Mouse (Mus musculus): ENCODE results near the gene Klrb1f. TPM values are rescaled to one million over a fixed set of nuclear protein-coding genes. Genes with fewer than 3 reads are reported as not detected.
A peak's percentile ranks its signal among the peaks of the same experiment; 100 is the strongest.

Klrb1f gene
- polyA plus RNA-seq, 1 experiment from 2014 or later = 0.55 TPM

DNA sequence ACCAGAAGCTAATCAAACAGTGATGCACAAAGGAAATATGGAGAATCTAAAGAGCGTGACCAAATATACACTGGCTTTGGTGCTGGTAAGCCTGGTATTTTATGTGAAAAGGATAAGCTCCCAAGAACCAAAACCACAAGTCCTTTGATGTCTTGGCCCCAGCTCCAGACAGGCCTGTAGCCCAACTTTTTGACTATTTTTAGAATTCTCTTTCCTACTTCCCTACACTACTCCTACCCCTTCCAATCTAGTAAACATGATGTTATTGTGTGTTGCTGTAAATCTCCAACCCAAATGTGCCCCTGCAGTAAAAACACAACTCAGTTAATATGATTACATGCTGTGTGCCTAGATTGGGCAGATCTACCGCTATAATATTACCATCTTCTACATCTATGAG, 4.2 kb upstream of the Klrb1f start:
- H3K9me3 ChIP-seq (replicated peaks; ENCODE audit: control insufficient read depth, low read length) = no peaks in the 10 kb centered on the region; the same call in 1 of the 2 replicates
- no peaks in the 10 kb centered on the region for H3K4me1 ChIP-seq (ENCODE audit: control insufficient read depth, insufficient read depth, low read length)
- no peak overlapping the region for H3K9ac ChIP-seq (ENCODE audit: low read length)
- 96% methylated on average over 2 of the region's 2 CpGs for WGBS
- H3K27ac ChIP-seq (ENCODE audit: low read length) = no peak overlapping the region
- H3K4me3 ChIP-seq (ENCODE audit: low read length) = no peak overlapping the region
- no peaks in the 10 kb centered on the region for H3K27me3 ChIP-seq (ENCODE audit: control insufficient read depth, insufficient read depth, low read length)
- ATAC-seq (replicated peaks; ENCODE audit: extremely low read depth, insufficient read depth, low FRiP score) = no peak
- H3K36me3 ChIP-seq (ENCODE audit: control insufficient read depth, insufficient read depth) = no peaks in the 10 kb centered on the region
- H3K4me2 ChIP-seq (ENCODE audit: low read depth, low read length) = no peak overlapping the region

DNA sequence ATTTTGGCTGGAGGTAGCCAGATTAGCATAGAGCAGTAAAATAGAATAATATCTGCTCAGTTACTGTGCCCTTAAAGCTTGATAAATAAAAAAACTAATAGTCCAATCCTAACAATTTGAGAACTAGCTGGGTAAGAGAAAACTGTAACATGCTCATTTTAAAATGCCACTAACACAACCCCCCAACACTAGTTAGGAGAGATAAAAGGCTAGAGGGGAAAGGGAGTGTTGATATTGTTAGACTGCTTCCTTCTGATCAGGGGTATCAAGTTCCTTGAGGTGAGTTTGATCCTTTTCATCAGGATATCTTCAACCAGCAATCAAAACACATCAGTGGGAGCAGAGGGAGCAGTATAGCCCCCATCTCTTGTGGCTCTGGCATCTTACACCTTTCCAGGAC, 3.2 kb upstream of the Klrb1f start:
- H3K4me3 ChIP-seq (ENCODE audit: low read length) = no peak overlapping the region
- no peak overlapping the region for H3K4me2 ChIP-seq (ENCODE audit: low read depth, low read length)
- no peak overlapping the region for H3K27ac ChIP-seq (ENCODE audit: low read length)
- H3K9ac ChIP-seq (ENCODE audit: low read length) = no peak overlapping the region
- ATAC-seq (replicated peaks; ENCODE audit: extremely low read depth, insufficient read depth, low FRiP score) = no peak
- H3K4me1 ChIP-seq (ENCODE audit: control insufficient read depth, insufficient read depth, low read length) = no peaks in the 10 kb centered on the region
- H3K36me3 ChIP-seq (ENCODE audit: control insufficient read depth, insufficient read depth) = no peaks in the 10 kb centered on the region
- no peaks in the 10 kb centered on the region for H3K27me3 ChIP-seq (ENCODE audit: control insufficient read depth, insufficient read depth, low read length)
- no peaks in the 10 kb centered on the region; the same call in 1 of the 2 replicates for H3K9me3 ChIP-seq (replicated peaks; ENCODE audit: control insufficient read depth, low read length)

DNA sequence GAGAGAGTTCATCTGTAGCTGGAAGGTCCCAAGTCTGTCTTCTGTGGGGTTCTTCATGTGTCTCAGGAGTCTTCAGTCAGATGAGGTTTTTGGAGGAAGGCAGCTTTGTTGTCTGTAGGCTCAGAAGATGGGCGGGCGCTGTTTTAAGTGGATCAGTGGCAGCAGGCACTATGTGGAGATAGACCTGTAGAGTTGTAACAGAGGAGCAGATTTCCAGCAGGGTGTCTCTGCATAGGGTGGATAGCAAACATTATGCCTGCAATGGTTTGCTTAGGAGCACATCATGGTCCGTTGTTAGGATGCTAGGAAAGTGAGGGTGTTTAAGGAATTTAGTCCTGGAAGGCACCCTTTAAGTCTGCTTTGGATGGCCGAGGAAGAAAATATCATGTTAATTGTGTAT, 2.7 kb downstream of the Klrb1f start:
- no peak for ATAC-seq (replicated peaks; ENCODE audit: extremely low read depth, insufficient read depth, low FRiP score)
- peak overlapping the region; percentile 73 for H3K4me2 ChIP-seq (ENCODE audit: low read depth, low read length)

DNA sequence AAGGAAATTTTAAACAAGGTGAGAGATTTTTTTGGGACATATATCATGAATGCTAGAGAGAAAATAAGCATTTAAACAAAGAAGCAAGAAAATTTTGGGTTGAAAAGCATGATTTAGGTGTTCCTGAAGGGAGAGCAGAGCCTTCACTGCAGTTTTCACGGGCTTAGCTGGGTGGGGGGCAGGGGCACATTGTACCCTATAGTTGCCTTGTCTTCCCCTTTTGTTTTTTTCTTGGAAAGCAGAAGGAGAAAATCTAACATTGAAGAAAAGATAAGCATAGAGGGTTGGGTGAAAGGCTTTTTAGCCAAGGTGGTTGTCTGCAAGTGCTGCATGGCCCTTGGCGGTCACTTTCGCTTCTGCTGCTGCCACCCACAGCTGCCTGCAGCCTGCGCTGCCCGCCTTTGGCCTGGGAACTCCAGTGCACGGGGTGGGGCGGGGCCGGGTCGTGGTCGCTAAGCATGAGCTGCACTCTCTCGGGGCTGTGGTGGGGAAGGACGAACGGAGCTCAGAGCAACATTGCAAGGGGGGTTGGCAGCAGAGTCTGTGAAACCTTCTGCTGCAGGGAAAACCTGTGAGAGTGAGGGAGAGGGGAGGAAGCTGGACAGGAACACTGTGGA, 3.3 kb downstream of the Klrb1f start:
- H3K4me2 ChIP-seq (ENCODE audit: low read depth, low read length) = peak overlapping the region; percentile 73
- H3K36me3 ChIP-seq (ENCODE audit: control insufficient read depth, insufficient read depth) = no peaks in the 10 kb centered on the region
- peak overlapping the region; percentile 60 for H3K4me3 ChIP-seq (ENCODE audit: low read length)
- peaks cover 4% of the 10 kb centered on the region; the same call in 1 of the 2 replicates for H3K4me1 ChIP-seq (ENCODE audit: control insufficient read depth, insufficient read depth, low read length)
- H3K9ac ChIP-seq (ENCODE audit: low read length) = peak overlapping the region; percentile 65
- peak; percentile 93 for ATAC-seq (replicated peaks; ENCODE audit: extremely low read depth, insufficient read depth, low FRiP score)
- H3K9me3 ChIP-seq (replicated peaks; ENCODE audit: control insufficient read depth, low read length) = no peaks in the 10 kb centered on the region
- 1% methylated on average over 13 of the region's 13 CpGs for WGBS
- H3K27ac ChIP-seq (ENCODE audit: low read length) = peak overlapping the region; percentile 14; the same call in 1 of the 2 replicates
- no peaks in the 10 kb centered on the region for H3K27me3 ChIP-seq (ENCODE audit: control insufficient read depth, insufficient read depth, low read length)

More for the DNA sequence above, 2.7 kb downstream of the Klrb1f start:
- Histone ChIP-seq H3K4me3 (ENCODE audit: low read length) (no peak overlapping the region), H3K36me3 (ENCODE audit: control insufficient read depth, insufficient read depth) (no peaks in the 10 kb centered on the region), H3K27ac (ENCODE audit: low read length) (no peak overlapping the region), H3K9me3 (replicated peaks; ENCODE audit: control insufficient read depth, low read length) (no peaks in the 10 kb centered on the region), H3K9ac (ENCODE audit: low read length) (no peak overlapping the region), H3K27me3 (ENCODE audit: control insufficient read depth, insufficient read depth, low read length) (no peaks in the 10 kb centered on the region), H3K4me1 (ENCODE audit: control insufficient read depth, insufficient read depth, low read length) (peaks cover 4% of the 10 kb centered on the region; the same call in 1 of the 2 replicates)
- 45% methylated on average over 4 of the region's 4 CpGs for WGBS

DNA sequence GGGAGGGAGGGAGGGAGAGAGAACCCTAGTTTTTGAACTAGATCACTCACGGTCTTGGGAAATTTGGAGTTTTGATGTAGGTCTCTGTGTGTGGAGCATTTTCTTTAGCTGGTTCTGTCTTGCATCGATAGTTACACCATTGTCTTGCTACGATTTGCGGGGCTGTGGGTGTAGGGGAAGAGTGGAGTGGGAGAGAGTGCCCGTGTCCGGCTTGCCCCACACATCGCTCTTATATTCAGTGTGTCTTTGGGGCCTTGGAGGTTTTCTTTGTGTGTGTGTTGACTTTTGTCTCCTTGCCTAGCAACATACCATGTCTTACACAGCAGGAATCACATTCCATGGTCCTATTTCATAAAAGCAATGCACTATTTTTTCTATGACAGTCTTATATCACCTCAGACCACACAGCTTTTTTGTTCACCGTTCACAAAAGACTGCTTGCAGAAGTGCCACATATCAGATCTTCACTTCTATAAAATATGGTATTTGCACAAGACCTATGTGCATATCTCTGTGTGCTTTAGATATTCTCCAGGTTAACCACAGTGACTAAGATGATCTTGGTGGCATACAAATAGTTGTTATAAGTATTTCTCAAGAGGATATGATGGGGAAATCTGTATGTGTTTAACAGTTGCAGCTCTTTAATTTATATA, 4.0 kb downstream of the Klrb1f start:
- H3K9ac ChIP-seq (ENCODE audit: low read length) = 0 out of 2 replicates have a peak overlapping the region, but pooled peaks have one; percentile 46
- H3K27ac ChIP-seq (ENCODE audit: low read length) = no peak overlapping the region
- no peaks in the 10 kb centered on the region for H3K9me3 ChIP-seq (replicated peaks; ENCODE audit: control insufficient read depth, low read length)
- no peak for ATAC-seq (replicated peaks; ENCODE audit: extremely low read depth, insufficient read depth, low FRiP score)
- H3K36me3 ChIP-seq (ENCODE audit: control insufficient read depth, insufficient read depth) = no peaks in the 10 kb centered on the region
- H3K4me2 ChIP-seq (ENCODE audit: low read depth, low read length) = peak overlapping the region; percentile 65
- WGBS = 3% methylated on average over 8 of the region's 8 CpGs
- H3K27me3 ChIP-seq (ENCODE audit: control insufficient read depth, insufficient read depth, low read length) = no peaks in the 10 kb centered on the region
- peak overlapping the region; percentile 48 for H3K4me3 ChIP-seq (ENCODE audit: low read length)
- H3K4me1 ChIP-seq (ENCODE audit: control insufficient read depth, insufficient read depth, low read length) = peaks cover 4% of the 10 kb centered on the region; the same call in 1 of the 2 replicates

DNA sequence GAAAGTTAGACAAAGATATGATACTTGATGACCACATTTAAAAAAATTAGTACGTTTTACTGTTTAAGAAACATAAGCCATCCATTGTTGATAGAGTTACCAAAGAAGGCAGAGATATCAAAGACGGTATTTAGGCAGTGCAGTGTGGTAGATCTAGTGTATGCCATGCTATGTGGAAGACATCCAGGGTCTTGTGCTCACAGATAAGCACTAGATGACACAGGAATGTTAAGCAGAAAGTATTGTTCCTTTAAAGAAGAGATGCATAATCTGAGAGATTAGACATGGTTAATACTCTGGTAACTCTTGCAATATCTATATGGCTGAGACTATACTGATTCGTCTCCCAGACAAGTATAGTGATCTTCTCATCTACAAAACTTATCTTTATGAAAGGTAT, 5.4 kb downstream of the Klrb1f start:
- no peak for ATAC-seq (replicated peaks; ENCODE audit: extremely low read depth, insufficient read depth, low FRiP score)
- 78% methylated on average over 3 of the region's 3 CpGs for WGBS
- H3K9me3 ChIP-seq (replicated peaks; ENCODE audit: control insufficient read depth, low read length) = no peaks in the 10 kb centered on the region

DNA sequence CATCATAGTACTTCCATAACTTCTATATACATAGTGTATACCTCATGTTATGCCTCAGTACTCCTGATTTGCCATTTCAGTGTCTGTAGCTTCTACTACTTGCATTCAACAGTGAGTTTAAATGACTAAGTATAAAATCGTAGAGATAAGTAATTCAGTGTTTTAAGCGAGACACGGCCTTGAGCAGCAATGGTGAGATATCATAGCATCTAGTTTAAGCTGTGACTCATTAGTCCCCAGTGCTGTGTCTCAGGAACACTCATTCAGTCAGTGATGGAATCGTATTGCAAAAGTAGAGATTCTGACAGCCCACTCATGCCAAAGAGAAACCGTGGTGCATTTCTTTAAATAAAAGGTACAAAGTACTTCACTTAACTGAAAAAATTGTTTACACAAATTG, 6.0 kb downstream of the Klrb1f start:
- no peak overlapping the region for H3K4me3 ChIP-seq (ENCODE audit: low read length)
- 70% methylated on average over 5 of the region's 5 CpGs for WGBS
- H3K27ac ChIP-seq (ENCODE audit: low read length) = no peak overlapping the region
- no peak overlapping the region for H3K9ac ChIP-seq (ENCODE audit: low read length)
- ATAC-seq (replicated peaks; ENCODE audit: extremely low read depth, insufficient read depth, low FRiP score) = no peak
- no peaks in the 10 kb centered on the region for H3K27me3 ChIP-seq (ENCODE audit: control insufficient read depth, insufficient read depth, low read length)
- peaks cover 4% of the 10 kb centered on the region; the same call in 1 of the 2 replicates for H3K4me1 ChIP-seq (ENCODE audit: control insufficient read depth, insufficient read depth, low read length)
- no peak overlapping the region for H3K4me2 ChIP-seq (ENCODE audit: low read depth, low read length)
- H3K9me3 ChIP-seq (replicated peaks; ENCODE audit: control insufficient read depth, low read length) = no peaks in the 10 kb centered on the region
- no peaks in the 10 kb centered on the region for H3K36me3 ChIP-seq (ENCODE audit: control insufficient read depth, insufficient read depth)

More for the DNA sequence above, 5.4 kb downstream of the Klrb1f start:
- H3K36me3 ChIP-seq (ENCODE audit: control insufficient read depth, insufficient read depth) = no peaks in the 10 kb centered on the region
- H3K27me3 ChIP-seq (ENCODE audit: control insufficient read depth, insufficient read depth, low read length) = no peaks in the 10 kb centered on the region
- no peak overlapping the region for H3K9ac ChIP-seq (ENCODE audit: low read length)
- H3K27ac ChIP-seq (ENCODE audit: low read length) = no peak overlapping the region
- H3K4me3 ChIP-seq (ENCODE audit: low read length) = no peak overlapping the region
- no peak overlapping the region for H3K4me2 ChIP-seq (ENCODE audit: low read depth, low read length)
- H3K4me1 ChIP-seq (ENCODE audit: control insufficient read depth, insufficient read depth, low read length) = peaks cover 4% of the 10 kb centered on the region; the same call in 1 of the 2 replicates

DNA sequence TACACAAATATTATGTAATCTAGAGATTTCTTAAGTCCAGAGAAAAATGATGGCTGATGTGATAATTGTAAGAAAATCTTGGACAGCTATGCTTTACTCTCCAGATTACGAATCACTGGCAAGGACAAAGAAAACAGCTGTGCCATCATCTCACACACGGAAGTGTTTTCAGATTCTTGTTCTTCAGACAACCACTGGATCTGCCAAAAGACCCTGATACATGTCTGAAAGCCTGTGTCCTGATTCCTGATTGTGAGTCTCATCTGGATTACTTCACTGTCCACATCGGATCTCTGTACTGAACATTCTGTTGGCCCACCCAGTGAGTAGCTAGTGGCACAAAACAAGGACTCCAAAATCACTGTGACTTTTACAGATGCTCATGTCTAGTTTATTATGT, 10.5 kb downstream of the Klrb1f start:
- H3K4me1 ChIP-seq (ENCODE audit: control insufficient read depth, insufficient read depth, low read length) = no peaks in the 10 kb centered on the region
- no peak overlapping the region for H3K9ac ChIP-seq (ENCODE audit: low read length)
- H3K4me3 ChIP-seq (ENCODE audit: low read length) = no peak overlapping the region
- no peaks in the 10 kb centered on the region for H3K27me3 ChIP-seq (ENCODE audit: control insufficient read depth, insufficient read depth, low read length)
- H3K27ac ChIP-seq (ENCODE audit: low read length) = no peak overlapping the region
- no peaks in the 10 kb centered on the region for H3K9me3 ChIP-seq (replicated peaks; ENCODE audit: control insufficient read depth, low read length)
- WGBS = 77% methylated on average over 3 of the region's 3 CpGs
- no peaks in the 10 kb centered on the region for H3K36me3 ChIP-seq (ENCODE audit: control insufficient read depth, insufficient read depth)
- no peak overlapping the region for H3K4me2 ChIP-seq (ENCODE audit: low read depth, low read length)
- ATAC-seq (replicated peaks; ENCODE audit: extremely low read depth, insufficient read depth, low FRiP score) = no peak

DNA sequence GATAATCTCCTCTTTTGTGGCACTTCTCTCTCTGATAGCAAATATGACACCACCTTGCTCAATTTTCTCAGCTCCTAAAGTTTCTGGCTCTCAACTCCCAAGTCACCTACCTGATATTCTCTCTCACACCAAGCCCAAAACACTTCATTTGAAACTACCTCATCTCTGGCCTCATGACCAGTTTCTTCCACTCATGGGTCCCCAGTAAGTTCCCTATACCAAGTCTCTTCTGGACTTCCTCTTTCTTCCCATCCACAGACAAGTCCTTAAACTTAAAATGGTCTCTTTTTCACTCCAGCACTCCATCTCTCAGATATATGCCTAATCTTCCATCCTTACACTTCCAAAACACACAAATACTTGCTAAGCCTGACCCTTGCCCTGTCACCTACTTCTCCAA, 12.3 kb downstream of the Klrb1f start:
- no peak overlapping the region for H3K9ac ChIP-seq (ENCODE audit: low read length)
- H3K4me2 ChIP-seq (ENCODE audit: low read depth, low read length) = no peak overlapping the region
- no peak for ATAC-seq (replicated peaks; ENCODE audit: extremely low read depth, insufficient read depth, low FRiP score)
- no peaks in the 10 kb centered on the region for H3K27me3 ChIP-seq (ENCODE audit: control insufficient read depth, insufficient read depth, low read length)
- H3K36me3 ChIP-seq (ENCODE audit: control insufficient read depth, insufficient read depth) = no peaks in the 10 kb centered on the region
- H3K4me1 ChIP-seq (ENCODE audit: control insufficient read depth, insufficient read depth, low read length) = no peaks in the 10 kb centered on the region
- H3K9me3 ChIP-seq (replicated peaks; ENCODE audit: control insufficient read depth, low read length) = no peaks in the 10 kb centered on the region
- H3K27ac ChIP-seq (ENCODE audit: low read length) = no peak overlapping the region
- H3K4me3 ChIP-seq (ENCODE audit: low read length) = no peak overlapping the region
